Mouse (Mus musculus): Measurements from ENCODE around the gene Rpl32.

DNA sequence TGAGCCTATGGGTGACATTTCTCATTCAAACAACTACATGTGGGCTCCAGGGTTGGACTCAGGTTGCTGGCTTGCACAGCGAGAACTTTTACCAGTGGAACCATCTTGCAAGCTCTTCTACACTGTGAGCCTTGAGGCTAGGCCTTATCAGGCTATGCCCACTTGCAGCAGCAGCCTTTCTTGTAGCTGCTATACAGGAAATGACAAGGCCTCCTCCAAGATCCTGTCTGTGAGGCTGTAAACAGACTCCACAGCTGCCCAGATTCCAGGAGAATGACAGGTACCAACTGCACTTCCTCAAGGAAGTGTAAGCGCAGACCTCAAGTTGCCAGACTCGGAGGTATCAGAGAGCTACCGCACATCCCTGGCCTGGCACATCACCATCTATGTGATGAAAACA lies 40.3 kb downstream of the Rpl32 start:
- no peak for TF ChIP-seq CTCF (IDR thresholded peaks at IDR 0.05; ENCODE audit: low read depth, low read length)
- no peak for TF ChIP-seq POLR2A (IDR thresholded peaks at IDR 0.05; ENCODE audit: extremely low read depth, insufficient read depth, low read length)
